8 mouse cellular contexts compared by ENCODE assay signal in the genomic region with DNA sequence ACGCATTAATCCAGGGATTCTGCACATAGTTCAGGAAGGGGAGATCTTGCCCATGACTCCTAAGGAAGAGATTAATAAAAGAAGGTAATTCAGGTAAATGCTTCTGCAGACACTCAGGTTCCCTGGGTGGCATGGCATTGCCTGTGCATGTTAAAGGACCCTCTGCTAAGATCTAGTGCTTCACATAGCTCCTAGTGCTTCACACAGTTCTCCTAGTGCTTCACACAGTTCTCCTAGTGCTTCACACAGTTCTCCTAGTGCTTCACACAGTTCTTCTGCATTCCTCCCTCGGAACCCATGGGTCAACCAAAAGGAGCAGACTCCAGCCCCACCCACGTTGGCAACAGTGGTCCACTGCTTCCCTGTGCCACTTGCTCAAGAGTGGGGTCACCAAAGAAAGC. TPM values are rescaled to one million over a fixed set of nuclear protein-coding genes. Genes with fewer than 3 reads are reported as not detected.
DNase-seq lines count a peak whose midpoint lies in the region; ATAC-seq and TF ChIP-seq lines count a peak whose summit lies in the region.

No protein-coding gene starts in this region.

- H3K4me2 ChIP-seq in embryonic facial prominence, embryonic 15.5 days (replicated peaks), result 0 out of 2 replicates have a peak overlapping the region, but pooled peaks have one; percentile 10
- peak overlapping the region; percentile 10; the same call in 1 of the 2 replicates for H3K4me2 ChIP-seq in hindbrain, embryonic 16.5 days (ENCODE audit: low read length)
- H3K4me2 ChIP-seq in midbrain, embryonic 14.5 days (ENCODE audit: low read length), result peak overlapping the region; percentile 86

- ATAC-seq in embryonic facial prominence, embryonic 15.5 days (ENCODE audit: insufficient number of reproducible peaks, low FRiP score, low TSS enrichment, low read depth), result no peak
- ATAC-seq in hindbrain, embryonic 16.5 days, result no peak
- no peak for ATAC-seq in midbrain, embryonic 14.5 days (ENCODE audit: low FRiP score, low TSS enrichment)

- TF ChIP-seq CTCF in kidney, adult 2 months (conservative IDR thresholded peaks at IDR 0.05; ENCODE audit: insufficient read depth, insufficient read length, low read depth, low read length), result no peak

- H3K27me3 ChIP-seq in kidney, adult 2 months (replicated peaks; ENCODE audit: control insufficient read depth, insufficient read depth, low read length), result no peaks in the 10 kb centered on the region
- no peaks in the 10 kb centered on the region for H3K27me3 ChIP-seq in embryonic facial prominence, embryonic 15.5 days
- H3K27me3 ChIP-seq in hindbrain, embryonic 16.5 days (replicated peaks; ENCODE audit: control insufficient read depth, insufficient read depth, low read length), result no peaks in the 10 kb centered on the region
- H3K27me3 ChIP-seq in midbrain, embryonic 14.5 days (ENCODE audit: control insufficient read depth, insufficient read depth, low read length), result no peaks in the 10 kb centered on the region

- peaks cover 12% of the 10 kb centered on the region for H3K36me3 ChIP-seq in kidney, adult 2 months (ENCODE audit: control insufficient read depth, insufficient read depth, low read length)
- H3K36me3 ChIP-seq in embryonic facial prominence, embryonic 15.5 days, result peaks cover 6% of the 10 kb centered on the region; the same call in 1 of the 2 replicates
- H3K36me3 ChIP-seq in hindbrain, embryonic 16.5 days (ENCODE audit: control insufficient read depth, insufficient read depth, low read length), result peaks cover 3% of the 10 kb centered on the region; the same call in 1 of the 2 replicates
- peaks cover 6% of the 10 kb centered on the region; the same call in 1 of the 2 replicates for H3K36me3 ChIP-seq in midbrain, embryonic 14.5 days (ENCODE audit: control insufficient read depth, insufficient read depth, low read length)

- WGBS in kidney, adult 2 months, result 22% methylated on average over 3 of the region's 3 CpGs
- WGBS in embryonic facial prominence, embryonic 15.5 days, result 81% methylated on average over 3 of the region's 3 CpGs
- WGBS in hindbrain, embryonic 16.5 days, result 82% methylated on average over 3 of the region's 3 CpGs
- 78% methylated on average over 3 of the region's 3 CpGs for WGBS in midbrain, embryonic 14.5 days

- no peak overlapping the region for H3K9ac ChIP-seq in embryonic facial prominence, embryonic 15.5 days
- H3K9ac ChIP-seq in hindbrain, embryonic 16.5 days (ENCODE audit: low read depth, low read length), result peak overlapping the region; percentile 4; the same call in 1 of the 2 replicates
- no peak overlapping the region; the same call in 1 of the 2 replicates for H3K9ac ChIP-seq in midbrain, embryonic 14.5 days (replicated peaks; ENCODE audit: low read length)

- peak; percentile 40 for DNase-seq in kidney, adult 2 months
- no peak for DNase-seq in kidney, adult 8-10 months
- DNase-seq in midbrain, embryonic 14.5 days, result no peak
- DNase-seq in embryo, embryonic 9.5 days (ENCODE audit: extremely low spot score), result no peak
- DNase-seq in right cerebral cortex, postnatal 4 days, result no peak
- no peak for DNase-seq in urinary bladder, postnatal 36 days (ENCODE audit: low spot score in 2 of 2)

- H3K27ac ChIP-seq in kidney, adult 2 months (ENCODE audit: insufficient read depth, low read depth, low read length), result peak overlapping the region; percentile 98
- H3K27ac ChIP-seq in embryonic facial prominence, embryonic 15.5 days (replicated peaks), result no peak overlapping the region
- H3K27ac ChIP-seq in hindbrain, embryonic 16.5 days (ENCODE audit: low read depth, low read length), result no peak overlapping the region
- no peak overlapping the region; the same call in 1 of the 2 replicates for H3K27ac ChIP-seq in midbrain, embryonic 14.5 days (replicated peaks; ENCODE audit: low read depth, low read length)

- H3K4me1 ChIP-seq in kidney, adult 2 months (ENCODE audit: control insufficient read depth, insufficient read depth, low read length), result peaks cover 24% of the 10 kb centered on the region
- peaks cover 66% of the 10 kb centered on the region for H3K4me1 ChIP-seq in embryonic facial prominence, embryonic 15.5 days
- H3K4me1 ChIP-seq in hindbrain, embryonic 16.5 days (ENCODE audit: control insufficient read depth, insufficient read depth, low read depth, low read length), result peaks cover 51% of the 10 kb centered on the region
- peaks cover 46% of the 10 kb centered on the region for H3K4me1 ChIP-seq in midbrain, embryonic 14.5 days (ENCODE audit: control insufficient read depth, insufficient read depth, low read length)

- H3K9me3 ChIP-seq in embryonic facial prominence, embryonic 15.5 days (replicated peaks), result no peaks in the 10 kb centered on the region
- no peaks in the 10 kb centered on the region for H3K9me3 ChIP-seq in hindbrain, embryonic 16.5 days (ENCODE audit: control insufficient read depth, low read length)
- no peaks in the 10 kb centered on the region for H3K9me3 ChIP-seq in midbrain, embryonic 14.5 days (ENCODE audit: control insufficient read depth, low read length)

- H3K4me3 ChIP-seq in kidney, adult 2 months (ENCODE audit: insufficient read depth, low read depth, low read length), result peak overlapping the region; percentile 36
- H3K4me3 ChIP-seq in embryonic facial prominence, embryonic 15.5 days (replicated peaks), result no peak overlapping the region
- no peak overlapping the region for H3K4me3 ChIP-seq in hindbrain, embryonic 16.5 days (ENCODE audit: low read length)
- H3K4me3 ChIP-seq in midbrain, embryonic 14.5 days (replicated peaks; ENCODE audit: low read depth, low read length), result no peak overlapping the region

- peak; percentile 21 for TF ChIP-seq POLR2A in kidney, adult 2 months (IDR thresholded peaks at IDR 0.05; ENCODE audit: low read depth, low read length)

RNA-seq across cellular contexts. Expression of a gene that starts 56.1 kb away (rescaled TPM):
- 131 and 141 TPM in 2 replicates for polyA plus RNA-seq in kidney, adult 2 months (2012; rRNA removed)
- polyA plus RNA-seq in embryonic facial prominence, embryonic 15.5 days (2015; fragmentation: Nextera tagmentation; extraction: Ambion mirVana), result 114 and 118 TPM in 2 replicates
- polyA plus RNA-seq in hindbrain, embryonic 16.5 days (2015; fragmentation: Nextera tagmentation; extraction: Ambion mirVana), result 97.0 and 106 TPM in 2 replicates
- 117 and 129 TPM in 2 replicates for polyA plus RNA-seq in midbrain, embryonic 14.5 days (2014; fragmentation: Nextera tagmentation; extraction: Ambion mirVana)

RNA-seq across cellular contexts. Expression of a gene that starts 56.7 kb away (rescaled TPM):
- 52.4 and 66.1 TPM in 2 replicates for polyA plus RNA-seq in kidney, adult 2 months (2012; rRNA removed)
- polyA plus RNA-seq in embryonic facial prominence, embryonic 15.5 days (2015; fragmentation: Nextera tagmentation; extraction: Ambion mirVana), result 28.4 and 33.3 TPM in 2 replicates
- 27.1 and 29.0 TPM in 2 replicates for polyA plus RNA-seq in hindbrain, embryonic 16.5 days (2015; fragmentation: Nextera tagmentation; extraction: Ambion mirVana)
- polyA plus RNA-seq in midbrain, embryonic 14.5 days (2014; fragmentation: Nextera tagmentation; extraction: Ambion mirVana), result 44.2 and 45.8 TPM in 2 replicates

Comparison
In these comparisons a context has a peak if more than half of its experiments do, and no peak if none do; other contexts are left out.
1. H3K4me2 ChIP-seq: peak in every context shown above with its lines; median percentile 86 in midbrain, embryonic 14.5 days; 10 in embryonic facial prominence, embryonic 15.5 days; 10 in hindbrain, embryonic 16.5 days.